Mouse (Mus musculus) 416B (cell line): ENCODE measurements around the gene Timm22.

Source experiments
- DNase-seq: peaks from one replicate; pipeline ENCODE4 v3.0.0; 2011; ENCODE audit warnings: low read depth

Gene Timm22

DNA sequence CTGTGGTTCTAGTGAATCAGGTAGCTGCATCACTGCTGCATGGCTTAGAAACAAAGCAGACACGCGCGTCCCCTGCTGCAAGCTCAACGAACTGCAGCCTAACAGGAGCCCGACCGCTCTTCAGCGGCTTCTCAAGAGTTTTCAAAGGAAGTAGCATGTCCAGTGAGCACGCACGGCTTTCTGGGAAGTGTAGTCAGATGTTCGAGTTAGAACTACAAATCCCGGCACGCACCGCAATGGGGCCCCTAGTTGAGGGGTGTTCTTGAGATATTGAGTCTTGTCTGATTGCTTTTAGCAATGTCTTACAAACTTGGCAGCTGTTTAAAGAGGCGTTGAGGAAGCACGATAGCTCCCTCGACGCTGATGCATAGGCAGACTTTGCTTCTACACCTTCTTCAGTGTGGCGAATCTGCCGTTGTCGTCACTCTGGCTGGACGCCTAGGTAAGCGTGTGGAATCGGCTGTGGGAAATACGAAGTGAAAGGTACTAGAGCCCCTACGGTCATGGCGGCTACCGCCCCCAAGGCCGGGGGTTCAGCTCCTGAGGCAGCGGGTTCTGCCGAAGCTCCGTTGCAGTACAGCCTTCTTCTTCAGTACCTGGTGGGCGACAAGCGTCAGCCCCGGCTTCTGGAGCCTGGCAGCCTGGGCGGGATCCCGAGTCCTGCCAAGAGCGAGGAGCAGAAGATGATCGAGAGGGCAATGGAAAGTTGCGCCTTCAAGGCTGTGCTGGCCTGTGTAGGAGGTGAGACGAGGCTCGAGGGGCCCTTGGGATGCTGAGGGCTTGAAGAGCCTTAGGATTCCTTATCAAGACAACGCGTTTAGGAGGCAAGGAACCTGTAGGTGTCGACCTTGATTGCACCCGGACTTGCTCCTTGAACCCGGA lies at the start of gene Timm22:
TSS of gene Timm22 (plus strand) at position 251 of the 882 bp plus-strand sequence.
- peak; percentile 99 for DNase-seq

DNA sequence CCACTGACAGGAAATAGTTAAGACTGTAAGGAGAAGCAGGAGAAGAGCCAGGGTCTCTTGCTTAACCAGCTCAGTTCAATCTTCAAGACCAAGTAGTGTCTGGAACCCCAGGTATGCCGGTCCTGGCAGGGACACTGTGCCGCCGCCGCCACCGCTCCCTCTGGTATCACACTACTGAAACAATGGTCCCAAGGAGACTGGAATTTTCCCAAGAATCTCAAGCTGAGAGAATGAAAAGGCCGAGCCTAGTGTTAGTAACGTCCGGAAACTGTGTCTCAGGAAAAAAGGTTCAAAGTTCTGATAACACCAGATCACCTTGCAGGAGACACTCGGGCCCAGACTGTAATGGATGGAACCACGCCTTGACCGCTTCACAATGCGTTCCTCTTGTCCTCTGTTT lies 49.3 kb upstream of the Timm22 start:
- DNase-seq: no peak

- no peak for DNase-seq
These were observed 48.0 kb upstream of the Timm22 start for GRCm38 (mm10) chr11:76358628-76359320.

DNA sequence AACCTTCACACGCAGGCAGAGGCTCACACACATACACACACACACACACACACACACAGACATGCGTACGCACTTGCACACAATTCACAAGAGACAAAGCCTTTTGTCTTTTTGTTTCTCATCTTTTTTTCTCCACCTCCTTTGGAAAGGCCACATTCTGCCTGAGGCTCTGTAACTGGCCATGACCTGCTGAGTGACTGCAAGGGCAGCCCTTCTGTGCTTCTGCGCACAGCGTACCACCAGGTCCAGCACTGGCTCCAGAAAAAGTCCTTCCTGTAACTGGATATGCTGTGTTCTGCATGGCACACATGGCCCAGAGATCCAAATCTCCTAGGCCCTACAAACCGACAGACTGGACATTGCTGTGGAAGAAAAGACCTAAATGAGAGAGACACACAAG lies 46.5 kb upstream of the Timm22 start:
- no peak for DNase-seq

GRCm38 (mm10) chr11:76361422-76361821 lies 45.3 kb upstream of the Timm22 start:
- DNase-seq: no peak

DNA sequence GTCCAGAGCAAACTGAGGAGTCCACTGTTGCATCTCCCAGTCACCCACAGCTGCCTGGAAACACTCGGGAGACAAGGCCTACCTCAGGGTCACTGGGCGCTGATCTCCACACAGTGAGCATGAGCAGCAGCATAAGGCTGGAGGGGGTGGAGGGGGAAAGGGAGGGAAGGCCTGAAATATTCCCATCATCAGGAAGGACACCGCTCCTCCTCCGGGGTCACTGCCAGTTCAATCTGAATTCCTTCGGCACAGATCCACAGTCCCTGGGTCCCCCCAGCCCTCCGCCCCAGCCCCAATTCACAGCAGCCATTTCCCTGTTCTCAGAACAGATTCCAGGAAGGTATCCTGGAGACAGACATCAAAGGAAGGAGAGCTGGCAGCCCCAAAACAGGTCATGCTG lies 43.6 kb upstream of the Timm22 start:
- no peak for DNase-seq

GRCm38 (mm10) chr11:76363636-76364035 lies 43.1 kb upstream of the Timm22 start:
- DNase-seq: no peak

- no peak for DNase-seq
These were observed 42.7 kb upstream of the Timm22 start for GRCm38 (mm10) chr11:76364038-76364437.

GRCm38 (mm10) chr11:76366720-76367119 lies 40.0 kb upstream of the Timm22 start:
- no peak for DNase-seq

- no peak for DNase-seq
These were observed 36.3 kb upstream of the Timm22 start for GRCm38 (mm10) chr11:76370491-76370890.

DNA sequence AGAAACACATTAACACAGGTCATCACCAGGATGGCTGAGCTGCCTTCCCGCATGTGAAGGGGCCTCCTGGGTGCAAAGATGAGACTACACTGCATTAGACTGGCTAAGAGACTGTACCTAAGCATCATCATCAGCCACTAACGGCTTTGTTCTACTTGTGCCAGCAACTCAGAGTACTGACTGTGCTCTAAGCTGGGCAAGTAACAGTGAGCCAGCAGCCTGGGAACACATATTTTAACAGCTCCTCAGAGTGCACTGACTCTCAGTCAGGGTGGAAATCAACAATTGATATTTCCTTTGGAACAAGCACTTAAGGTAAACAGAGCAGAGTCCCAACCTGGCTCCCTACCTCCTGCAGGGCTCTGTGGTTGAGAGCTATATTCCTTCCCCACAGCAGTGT lies 34.6 kb upstream of the Timm22 start:
- DNase-seq: no peak

- no peak for DNase-seq
These were observed 34.2 kb upstream of the Timm22 start for GRCm38 (mm10) chr11:76372534-76372933.

- no peak for DNase-seq
These were observed 32.1 kb upstream of the Timm22 start for GRCm38 (mm10) chr11:76374491-76375185.

GRCm38 (mm10) chr11:76376425-76376824 lies 30.3 kb upstream of the Timm22 start:
- no peak for DNase-seq

- DNase-seq: no peak
These were observed 26.7 kb upstream of the Timm22 start for GRCm38 (mm10) chr11:76379921-76380544.

- no peak for DNase-seq
These were observed 25.4 kb upstream of the Timm22 start for GRCm38 (mm10) chr11:76381201-76381885.

- no peak for DNase-seq
These were observed 23.9 kb upstream of the Timm22 start for GRCm38 (mm10) chr11:76382711-76383324.

- DNase-seq: no peak
These were observed 22.4 kb upstream of the Timm22 start for GRCm38 (mm10) chr11:76384307-76384706.

DNA sequence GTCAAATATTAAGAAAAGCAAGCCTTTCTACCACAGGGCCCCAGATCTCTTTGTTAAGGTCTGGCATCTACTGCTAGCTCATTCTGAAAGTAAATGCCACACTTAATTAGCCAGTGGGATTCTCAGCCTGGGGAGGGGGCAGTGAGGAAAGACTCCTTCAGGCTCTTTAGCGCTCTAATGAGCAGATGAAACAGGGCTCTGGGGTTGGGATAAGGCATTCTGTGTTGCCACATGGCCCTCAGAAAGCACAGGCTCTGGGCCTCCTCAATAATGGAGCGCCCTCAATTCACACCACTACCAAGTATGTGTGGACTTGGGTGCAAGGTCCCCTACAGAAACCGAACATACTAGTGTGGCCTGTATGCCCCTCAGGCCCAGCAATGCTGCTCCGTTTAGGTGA lies 21.7 kb upstream of the Timm22 start:
- no peak for DNase-seq

GRCm38 (mm10) chr11:76385746-76386145 lies 21.0 kb upstream of the Timm22 start:
- no peak for DNase-seq

GRCm38 (mm10) chr11:76387097-76387496 lies 19.7 kb upstream of the Timm22 start:
- DNase-seq: no peak
